Mouse (Mus musculus): Measurements from ENCODE around the gene Ubxn10. TPM values are rescaled to one million over a fixed set of nuclear protein-coding genes. Genes with fewer than 3 reads are reported as not detected.

Gene Ubxn10
- polyA plus RNA-seq, 1 experiment: not detected

DNA sequence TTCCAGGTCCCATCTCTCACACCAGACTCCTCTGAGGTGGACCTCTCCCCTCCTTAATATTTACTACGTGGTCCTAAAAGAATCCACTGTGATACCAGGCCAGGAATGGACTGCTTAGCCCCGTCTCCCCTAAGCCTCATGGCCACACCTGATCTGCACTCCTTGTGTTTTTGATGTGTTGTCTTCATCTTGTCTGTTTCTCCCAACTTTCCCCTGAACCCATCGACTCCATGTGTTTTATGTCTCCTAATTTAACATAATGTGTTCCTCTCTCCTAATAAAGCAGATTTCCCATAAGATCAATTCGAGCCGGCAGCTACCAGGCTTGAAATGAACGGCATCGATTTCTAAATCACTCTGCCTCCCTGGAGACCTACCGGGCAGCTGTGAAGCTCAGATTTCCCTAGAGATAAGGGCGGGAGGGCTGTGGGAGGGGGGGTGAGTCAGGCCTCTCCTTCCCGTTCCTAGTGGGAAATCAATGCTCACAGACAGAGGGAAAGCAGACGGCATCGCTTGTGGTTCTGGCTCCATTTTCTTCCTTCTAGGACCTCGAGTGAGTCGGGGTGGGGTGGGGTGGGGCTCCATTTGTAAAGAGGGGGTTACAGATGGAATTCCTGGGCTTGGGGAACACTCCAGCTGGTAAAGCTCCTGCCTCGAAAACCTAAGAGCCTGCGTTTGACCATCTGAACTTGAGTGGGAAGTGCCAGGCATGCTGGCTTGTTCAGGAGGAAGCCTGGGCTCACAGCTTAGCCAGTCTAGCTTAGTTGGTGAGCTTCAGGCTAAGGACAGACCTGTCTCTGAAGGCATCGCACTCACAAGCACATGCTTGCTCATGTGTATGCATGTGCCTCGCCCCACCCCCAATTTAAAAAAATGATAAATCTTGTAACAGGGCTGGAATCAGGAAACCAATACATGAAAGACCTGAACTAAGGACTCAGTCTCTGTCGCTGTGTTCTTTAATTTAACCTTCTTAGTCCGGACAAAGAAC is 40.7 kb upstream of the Ubxn10 start:
- no peak for TF ChIP-seq FOSL1 (IDR thresholded peaks at IDR 0.05; ENCODE audit: insufficient read depth, low read length, poor library complexity, severe bottlenecking)
- TF ChIP-seq MYOG (IDR thresholded peaks at IDR 0.05; ENCODE audit: control insufficient read depth, extremely low read depth, insufficient read length): no peak
- TF ChIP-seq USF1 (IDR thresholded peaks at IDR 0.05; ENCODE audit: low read depth): no peak
- no peak for TF ChIP-seq MYOD1 (IDR thresholded peaks at IDR 0.05; ENCODE audit: control insufficient read depth, insufficient read length, low read depth)
- TF ChIP-seq MAX (IDR thresholded peaks at IDR 0.05): no peak
- no peak for TF ChIP-seq CTCF (IDR thresholded peaks at IDR 0.05; ENCODE audit: control insufficient read depth, insufficient read depth, insufficient read length)
- no peak for TF ChIP-seq CEBPB (IDR thresholded peaks at IDR 0.05; ENCODE audit: low read depth)
- no peak overlapping the region for H3K4me3 ChIP-seq (ENCODE audit: insufficient read depth, poor library complexity, severe bottlenecking)
- peaks cover 49% of the 10 kb centered on the region for H3K27me3 ChIP-seq (ENCODE audit: control insufficient read depth, insufficient read depth, insufficient read length)
- no peaks in the 10 kb centered on the region for H3K79me3 ChIP-seq (ENCODE audit: low read depth)
- no peaks in the 10 kb centered on the region for H3K79me2 ChIP-seq (ENCODE audit: control insufficient read depth, insufficient read depth)
- H3K36me3 ChIP-seq (ENCODE audit: control insufficient read depth, insufficient read depth): no peaks in the 10 kb centered on the region
- H3ac ChIP-seq (ENCODE audit: control insufficient read depth, insufficient read length, low read depth): peak overlapping the region; percentile 3

DNA sequence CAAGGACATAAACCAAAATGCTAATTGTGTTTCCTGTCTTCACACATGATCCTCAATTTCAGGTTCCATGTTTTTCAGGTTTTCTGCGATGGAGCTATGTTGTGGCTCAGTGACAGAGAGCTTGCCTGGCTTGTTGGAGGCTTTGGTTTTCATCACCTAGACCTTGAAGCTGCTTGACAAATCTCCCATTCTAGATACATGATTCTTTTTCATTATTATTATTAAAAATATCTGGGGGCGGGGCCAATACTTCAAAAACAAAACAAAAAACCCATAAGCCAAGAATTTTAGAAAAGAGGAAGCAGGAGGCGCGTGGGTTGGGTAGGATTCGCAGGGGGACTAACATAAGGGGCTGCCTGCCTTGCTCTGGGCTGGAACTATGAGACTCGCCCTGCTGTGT is 38.5 kb upstream of the Ubxn10 start, which contains the start of gene Pla2g2d:
TSS of gene Pla2g2d (plus strand) at position 301 of the 400 bp plus-strand sequence.
- TF ChIP-seq MYOG (IDR thresholded peaks at IDR 0.05; ENCODE audit: control insufficient read depth, extremely low read depth, insufficient read length): no peak
- TF ChIP-seq MAX (IDR thresholded peaks at IDR 0.05): no peak
- TF ChIP-seq USF1 (IDR thresholded peaks at IDR 0.05; ENCODE audit: low read depth): no peak
- TF ChIP-seq FOSL1 (IDR thresholded peaks at IDR 0.05; ENCODE audit: insufficient read depth, low read length, poor library complexity, severe bottlenecking): no peak
- no peak for TF ChIP-seq CEBPB (IDR thresholded peaks at IDR 0.05; ENCODE audit: low read depth)
- TF ChIP-seq CTCF (IDR thresholded peaks at IDR 0.05; ENCODE audit: control insufficient read depth, insufficient read depth, insufficient read length): no peak
- no peak for TF ChIP-seq MYOD1 (IDR thresholded peaks at IDR 0.05; ENCODE audit: control insufficient read depth, insufficient read length, low read depth)

DNA sequence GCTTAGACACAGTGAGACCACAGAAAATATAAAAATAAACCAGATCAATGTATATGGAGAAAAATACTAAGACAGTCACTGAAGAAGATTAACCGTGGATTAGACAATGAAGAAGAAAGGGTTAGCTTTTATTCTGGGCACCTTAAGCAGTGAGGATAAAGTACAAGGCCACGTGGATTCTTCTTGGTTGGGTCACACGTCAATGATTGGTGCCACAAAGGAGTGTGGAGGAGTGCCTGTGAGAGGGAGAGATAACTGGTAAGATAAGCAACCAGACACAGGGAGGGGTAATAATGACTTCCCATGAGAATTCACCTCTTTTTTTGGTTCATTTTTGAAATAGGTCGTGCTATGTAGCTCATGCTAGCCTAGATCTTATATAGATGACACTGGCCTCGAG is 35.4 kb upstream of the Ubxn10 start:
- H3K4me3 ChIP-seq (ENCODE audit: insufficient read depth, poor library complexity, severe bottlenecking): no peak overlapping the region
- TF ChIP-seq MYOD1 (IDR thresholded peaks at IDR 0.05; ENCODE audit: control insufficient read depth, insufficient read length, low read depth) (no peak), MYOG (IDR thresholded peaks at IDR 0.05; ENCODE audit: control insufficient read depth, extremely low read depth, insufficient read length) (no peak), FOSL1 (IDR thresholded peaks at IDR 0.05; ENCODE audit: insufficient read depth, low read length, poor library complexity, severe bottlenecking) (no peak), USF1 (IDR thresholded peaks at IDR 0.05; ENCODE audit: low read depth) (no peak), CEBPB (IDR thresholded peaks at IDR 0.05; ENCODE audit: low read depth) (no peak), MAX (IDR thresholded peaks at IDR 0.05) (no peak), CTCF (IDR thresholded peaks at IDR 0.05; ENCODE audit: control insufficient read depth, insufficient read depth, insufficient read length) (no peak)
- H3K79me2 ChIP-seq (ENCODE audit: control insufficient read depth, insufficient read depth): no peaks in the 10 kb centered on the region
- H3ac ChIP-seq (ENCODE audit: control insufficient read depth, insufficient read length, low read depth): no peak overlapping the region
- peaks cover 47% of the 10 kb centered on the region for H3K27me3 ChIP-seq (ENCODE audit: control insufficient read depth, insufficient read depth, insufficient read length)
- no peaks in the 10 kb centered on the region for H3K79me3 ChIP-seq (ENCODE audit: low read depth)
- no peaks in the 10 kb centered on the region for H3K36me3 ChIP-seq (ENCODE audit: control insufficient read depth, insufficient read depth)

More for the DNA sequence above, 38.5 kb upstream of the Ubxn10 start, which contains the start of gene Pla2g2d:
- Histone ChIP-seq H3K36me3 (ENCODE audit: control insufficient read depth, insufficient read depth) (no peaks in the 10 kb centered on the region), H3K27me3 (ENCODE audit: control insufficient read depth, insufficient read depth, insufficient read length) (peaks cover 61% of the 10 kb centered on the region), H3ac (ENCODE audit: control insufficient read depth, insufficient read length, low read depth) (no peak within 1 kb of the TSS), H3K79me2 (ENCODE audit: control insufficient read depth, insufficient read depth) (no peaks in the 10 kb centered on the region), H3K79me3 (ENCODE audit: low read depth) (no peaks in the 10 kb centered on the region), H3K4me3 (ENCODE audit: insufficient read depth, poor library complexity, severe bottlenecking) (no peak within 1 kb of the TSS)

DNA sequence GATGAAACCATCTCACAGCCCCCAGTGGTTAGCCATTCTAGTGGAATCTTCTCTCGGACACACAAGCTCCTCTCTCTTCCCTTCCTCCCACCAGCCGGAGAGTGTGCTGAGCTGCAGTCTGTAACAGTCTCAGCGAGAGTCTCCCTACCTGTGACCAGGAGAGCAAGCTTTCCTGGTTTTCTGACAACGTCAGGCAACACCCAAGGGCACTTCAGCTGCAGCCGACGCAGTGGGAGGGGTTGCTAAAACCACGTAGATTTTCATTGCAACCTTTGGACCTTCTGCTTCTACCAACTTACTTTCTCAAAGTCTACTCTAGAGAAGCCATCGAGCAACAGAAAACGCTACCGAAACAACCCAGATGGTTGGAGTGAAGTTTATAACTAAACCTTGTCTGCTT is 35.0 kb upstream of the Ubxn10 start:
- Histone ChIP-seq H3K36me3 (ENCODE audit: control insufficient read depth, insufficient read depth) (no peaks in the 10 kb centered on the region), H3K4me3 (ENCODE audit: insufficient read depth, poor library complexity, severe bottlenecking) (no peak overlapping the region), H3K27me3 (ENCODE audit: control insufficient read depth, insufficient read depth, insufficient read length) (peaks cover 49% of the 10 kb centered on the region), H3K79me2 (ENCODE audit: control insufficient read depth, insufficient read depth) (no peaks in the 10 kb centered on the region), H3K79me3 (ENCODE audit: low read depth) (no peaks in the 10 kb centered on the region), H3ac (ENCODE audit: control insufficient read depth, insufficient read length, low read depth) (no peak overlapping the region)
- no peak for TF ChIP-seq CEBPB (IDR thresholded peaks at IDR 0.05; ENCODE audit: low read depth)
- no peak for TF ChIP-seq FOSL1 (IDR thresholded peaks at IDR 0.05; ENCODE audit: insufficient read depth, low read length, poor library complexity, severe bottlenecking)
- no peak for TF ChIP-seq MYOD1 (IDR thresholded peaks at IDR 0.05; ENCODE audit: control insufficient read depth, insufficient read length, low read depth)

DNA sequence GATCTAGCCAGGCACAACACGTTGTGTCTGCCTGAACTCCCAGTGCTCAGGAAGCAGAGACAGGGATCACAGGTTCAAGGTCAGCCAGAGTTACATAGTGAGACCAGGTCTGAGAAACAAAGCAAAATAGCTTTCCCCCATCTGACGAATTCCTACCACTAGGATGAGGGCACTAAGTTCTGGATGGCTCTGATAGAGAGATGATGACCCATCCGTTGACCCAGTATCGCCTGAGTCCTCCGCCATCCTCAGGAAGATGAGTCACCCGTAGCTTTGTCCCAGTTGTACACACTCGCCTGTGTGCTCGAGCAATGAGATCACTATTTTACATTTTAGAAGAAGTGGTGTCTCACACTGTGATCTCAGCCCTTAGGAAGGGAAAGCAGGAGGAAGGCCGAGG is 25.3 kb upstream of the Ubxn10 start:
- TF ChIP-seq MYOG (IDR thresholded peaks at IDR 0.05; ENCODE audit: control insufficient read depth, extremely low read depth, insufficient read length): no peak
- Histone ChIP-seq H3K79me3 (ENCODE audit: low read depth) (no peaks in the 10 kb centered on the region), H3K27me3 (ENCODE audit: control insufficient read depth, insufficient read depth, insufficient read length) (peaks cover 27% of the 10 kb centered on the region), H3K4me3 (ENCODE audit: insufficient read depth, poor library complexity, severe bottlenecking) (no peak overlapping the region), H3K79me2 (ENCODE audit: control insufficient read depth, insufficient read depth) (no peaks in the 10 kb centered on the region), H3ac (ENCODE audit: control insufficient read depth, insufficient read length, low read depth) (no peak overlapping the region), H3K36me3 (ENCODE audit: control insufficient read depth, insufficient read depth) (no peaks in the 10 kb centered on the region)

DNA sequence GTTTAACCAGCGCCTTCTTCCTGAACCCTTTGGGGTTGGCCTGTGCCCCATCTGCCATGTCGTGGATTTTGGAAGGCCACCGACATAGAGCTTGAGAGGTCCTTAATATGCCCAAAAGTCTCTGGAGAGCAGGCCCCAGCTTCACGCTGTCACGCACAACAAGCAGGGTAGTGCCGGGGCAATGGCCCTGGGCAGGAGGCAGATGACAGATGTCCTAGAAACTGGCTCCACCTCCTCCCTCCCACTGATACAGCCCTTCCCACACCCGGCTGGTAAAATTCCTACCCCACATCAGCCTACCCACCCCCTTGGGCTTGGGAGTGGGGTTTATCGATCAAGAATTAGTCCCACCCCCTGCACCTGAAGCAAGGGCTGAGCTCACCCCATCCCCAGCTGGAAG is 20.4 kb upstream of the Ubxn10 start, which contains the start of gene Pla2g2f:
TSS of gene Pla2g2f (minus strand) at position 211 of the 400 bp plus-strand sequence.
- H3K79me3 ChIP-seq (ENCODE audit: low read depth): no peaks in the 10 kb centered on the region
- TF ChIP-seq CEBPB (IDR thresholded peaks at IDR 0.05; ENCODE audit: low read depth): no peak
- no peak for TF ChIP-seq USF1 (IDR thresholded peaks at IDR 0.05; ENCODE audit: low read depth)
- TF ChIP-seq MYOD1 (IDR thresholded peaks at IDR 0.05; ENCODE audit: control insufficient read depth, insufficient read length, low read depth): no peak
- no peak for TF ChIP-seq MAX (IDR thresholded peaks at IDR 0.05)
- no peak for TF ChIP-seq FOSL1 (IDR thresholded peaks at IDR 0.05; ENCODE audit: insufficient read depth, low read length, poor library complexity, severe bottlenecking)
- TF ChIP-seq MYOG (IDR thresholded peaks at IDR 0.05; ENCODE audit: control insufficient read depth, extremely low read depth, insufficient read length): no peak
- no peak within 1 kb of the TSS for H3ac ChIP-seq (ENCODE audit: control insufficient read depth, insufficient read length, low read depth)
- no peak within 1 kb of the TSS for H3K4me3 ChIP-seq (ENCODE audit: insufficient read depth, poor library complexity, severe bottlenecking)
- H3K79me2 ChIP-seq (ENCODE audit: control insufficient read depth, insufficient read depth): no peaks in the 10 kb centered on the region
- H3K27me3 ChIP-seq (ENCODE audit: control insufficient read depth, insufficient read depth, insufficient read length): peaks cover 24% of the 10 kb centered on the region
- no peaks in the 10 kb centered on the region for H3K36me3 ChIP-seq (ENCODE audit: control insufficient read depth, insufficient read depth)

All from C2C12 (cell line).